Mouse (Mus musculus): ENCODE data around the gene Aebp2. TPM values are rescaled to one million over a fixed set of nuclear protein-coding genes. Genes with fewer than 3 reads are reported as not detected.
"Not testable (repeated sequence)": the region's sequence is repeated elsewhere in the genome, so short reads cannot be mapped to it uniquely, and the experiment has no call there.

The Aebp2 gene
- polyA plus RNA-seq, 1 experiment from 2014 or later, result 19.6 TPM

DNA sequence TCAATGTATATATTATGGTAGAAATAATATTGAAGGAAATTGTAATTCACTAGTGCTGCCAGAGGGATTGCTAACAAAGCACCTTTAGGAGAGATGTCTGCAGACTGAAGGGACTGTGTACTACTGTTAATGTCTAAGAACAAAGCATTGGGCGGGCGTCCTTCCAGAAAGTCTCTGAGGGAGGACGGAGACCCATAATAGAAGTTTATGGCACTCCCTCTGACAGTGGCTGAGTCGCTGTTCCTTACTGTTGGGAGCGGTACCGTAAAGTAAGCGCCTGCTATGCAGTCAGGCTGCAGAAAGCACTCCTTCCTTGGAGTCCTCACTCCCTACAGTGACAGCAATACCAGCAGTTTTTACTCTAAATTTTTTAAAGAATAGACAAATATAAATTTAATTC lies 29.5 kb downstream of the Aebp2 start:
- Histone ChIP-seq H3K9me3 (ENCODE audit: control insufficient read depth, low read depth, low read length) (no peaks in the 10 kb centered on the region), H3K36me3 (ENCODE audit: control insufficient read depth, insufficient read depth, low read length) (peaks cover 35% of the 10 kb centered on the region; the same call in 1 of the 2 replicates), H3K4me2 (replicated peaks; ENCODE audit: low read depth, low read length) (no peak overlapping the region), H3K4me3 (ENCODE audit: low read depth, low read length) (no peak overlapping the region), H3K9ac (replicated peaks; ENCODE audit: low read depth, low read length) (no peak overlapping the region), H3K27ac (ENCODE audit: low read length) (no peak overlapping the region), H3K27me3 (ENCODE audit: control insufficient read depth, insufficient read depth, low read length) (no peaks in the 10 kb centered on the region), H3K4me1 (ENCODE audit: control insufficient read depth, insufficient read depth, low read length) (no peaks in the 10 kb centered on the region)
- ATAC-seq (ENCODE audit: insufficient number of reproducible peaks, insufficient read depth, low FRiP score, low read depth), result no peak
- WGBS, result 89% methylated on average over 7 of the region's 7 CpGs

DNA sequence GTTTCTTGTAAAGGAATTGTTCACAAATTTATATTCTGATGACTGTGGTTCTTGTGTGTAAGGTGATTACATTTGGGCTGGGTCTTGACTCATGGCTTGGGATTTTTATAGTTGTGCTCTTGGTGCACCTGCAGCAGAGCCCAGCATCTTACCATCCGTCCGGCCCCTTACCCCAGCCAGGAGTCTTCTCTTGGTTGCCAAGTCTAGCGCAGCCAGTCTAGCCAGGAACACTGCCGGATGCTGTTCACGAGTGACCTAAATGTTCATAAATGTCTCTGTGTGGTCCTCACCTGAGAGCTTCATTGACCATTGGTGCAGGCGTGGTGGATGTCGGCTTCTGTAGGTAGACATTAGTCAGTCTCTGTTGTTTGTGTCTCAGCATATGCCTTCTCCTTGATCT lies 33.0 kb downstream of the Aebp2 start:
- Histone ChIP-seq H3K27me3 (ENCODE audit: control insufficient read depth, insufficient read depth, low read length) (no peaks in the 10 kb centered on the region), H3K4me1 (ENCODE audit: control insufficient read depth, insufficient read depth, low read length) (no peaks in the 10 kb centered on the region), H3K4me2 (replicated peaks; ENCODE audit: low read depth, low read length) (no peak overlapping the region), H3K9me3 (ENCODE audit: control insufficient read depth, low read depth, low read length) (no peaks in the 10 kb centered on the region), H3K36me3 (ENCODE audit: control insufficient read depth, insufficient read depth, low read length) (peaks cover 24% of the 10 kb centered on the region; the same call in 1 of the 2 replicates), H3K9ac (replicated peaks; ENCODE audit: low read depth, low read length) (no peak overlapping the region), H3K4me3 (ENCODE audit: low read depth, low read length) (no peak overlapping the region), H3K27ac (ENCODE audit: low read length) (no peak overlapping the region)
- no peak for ATAC-seq (ENCODE audit: insufficient number of reproducible peaks, insufficient read depth, low FRiP score, low read depth)
- 92% methylated on average over 7 of the region's 7 CpGs for WGBS

DNA sequence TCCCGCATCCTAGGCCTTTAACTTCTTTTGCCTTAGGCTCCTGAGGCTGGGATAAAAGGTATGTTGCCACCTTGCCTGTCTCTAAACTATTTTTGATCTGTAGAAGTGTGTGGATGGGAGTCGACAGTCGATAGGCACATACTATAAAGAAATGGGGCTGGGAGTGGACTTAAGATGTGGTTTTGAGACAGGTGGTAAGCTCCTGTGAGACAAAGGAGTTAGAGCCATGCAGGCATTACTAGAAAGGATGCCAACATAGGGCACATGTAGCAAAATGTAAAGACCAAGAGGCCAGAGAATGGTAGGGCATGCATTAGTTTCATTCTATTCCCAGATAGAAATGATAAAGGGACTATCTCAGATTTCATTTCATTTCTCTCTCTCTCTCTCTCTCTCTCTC lies 34.5 kb downstream of the Aebp2 start:
- no peaks in the 10 kb centered on the region for H3K4me1 ChIP-seq (ENCODE audit: control insufficient read depth, insufficient read depth, low read length)
- ATAC-seq (ENCODE audit: insufficient number of reproducible peaks, insufficient read depth, low FRiP score, low read depth), result no peak
- H3K4me2 ChIP-seq (replicated peaks; ENCODE audit: low read depth, low read length), result no peak overlapping the region
- peaks cover 17% of the 10 kb centered on the region; the same call in 1 of the 2 replicates for H3K36me3 ChIP-seq (ENCODE audit: control insufficient read depth, insufficient read depth, low read length)
- no peak overlapping the region for H3K27ac ChIP-seq (ENCODE audit: low read length)
- H3K9ac ChIP-seq (replicated peaks; ENCODE audit: low read depth, low read length), result no peak overlapping the region
- H3K9me3 ChIP-seq (ENCODE audit: control insufficient read depth, low read depth, low read length), result no peaks in the 10 kb centered on the region
- H3K27me3 ChIP-seq (ENCODE audit: control insufficient read depth, insufficient read depth, low read length), result no peaks in the 10 kb centered on the region
- WGBS, result 100% methylated on average over 3 of the region's 3 CpGs
- H3K4me3 ChIP-seq (ENCODE audit: low read depth, low read length), result no peak overlapping the region

DNA sequence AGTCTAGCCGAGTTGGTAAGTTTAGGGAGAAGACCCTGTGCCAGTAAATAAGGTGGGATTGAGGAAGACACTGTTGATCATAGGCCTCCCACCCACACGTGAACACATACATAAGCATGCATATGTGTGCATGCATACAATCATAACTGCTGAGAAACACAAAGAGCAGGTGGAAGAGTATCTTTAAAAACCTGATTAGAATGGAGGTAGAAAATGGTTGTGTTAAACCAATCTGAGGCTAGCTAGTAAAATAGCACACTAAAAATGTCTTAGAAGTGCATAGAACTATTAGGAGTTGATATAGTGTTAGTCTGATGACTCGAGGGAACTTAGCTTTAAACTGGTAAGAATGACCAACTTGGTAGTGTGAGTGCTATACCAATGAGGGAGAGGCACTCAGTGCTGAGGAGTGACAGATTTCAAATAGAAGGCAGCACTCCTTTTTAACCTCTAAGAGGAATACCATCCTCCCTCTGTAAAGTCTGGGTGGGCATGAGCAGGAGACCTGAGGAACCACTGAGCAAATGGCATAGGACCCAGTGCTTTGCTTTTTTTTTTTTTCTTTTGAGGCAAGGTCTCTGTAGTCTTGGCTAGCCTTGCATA lies 35.6 kb downstream of the Aebp2 start:
- no peak overlapping the region for H3K27ac ChIP-seq (ENCODE audit: low read length)

DNA sequence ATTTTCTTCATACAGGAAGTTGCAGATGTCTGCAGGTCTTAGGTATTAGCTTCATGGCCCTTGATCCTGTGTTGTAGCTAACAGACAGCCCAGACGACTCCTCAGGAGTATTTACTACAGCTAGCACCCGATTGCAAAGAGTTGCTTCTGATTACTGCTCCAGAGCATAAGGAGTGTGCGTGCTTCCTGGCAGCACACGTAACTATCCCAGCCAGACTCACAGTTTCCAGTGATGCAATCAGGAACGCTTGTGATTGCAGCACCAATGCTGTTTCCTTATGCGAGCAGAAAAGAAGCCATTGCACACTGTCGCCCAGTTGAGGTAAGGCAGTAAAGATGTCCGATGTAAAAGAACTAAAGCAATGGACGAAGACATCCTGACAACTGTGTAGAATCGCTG lies 38.6 kb downstream of the Aebp2 start:
- Histone ChIP-seq H3K4me1 (ENCODE audit: control insufficient read depth, insufficient read depth, low read length) (peaks cover 3% of the 10 kb centered on the region; the same call in 1 of the 2 replicates), H3K9ac (replicated peaks; ENCODE audit: low read depth, low read length) (no peak overlapping the region), H3K9me3 (ENCODE audit: control insufficient read depth, low read depth, low read length) (no peaks in the 10 kb centered on the region), H3K27me3 (ENCODE audit: control insufficient read depth, insufficient read depth, low read length) (no peaks in the 10 kb centered on the region), H3K36me3 (ENCODE audit: control insufficient read depth, insufficient read depth, low read length) (no peaks in the 10 kb centered on the region), H3K4me2 (replicated peaks; ENCODE audit: low read depth, low read length) (no peak overlapping the region), H3K4me3 (ENCODE audit: low read depth, low read length) (no peak overlapping the region), H3K27ac (ENCODE audit: low read length) (no peak overlapping the region)
- 85% methylated on average over 10 of the region's 10 CpGs for WGBS
- no peak for ATAC-seq (ENCODE audit: insufficient number of reproducible peaks, insufficient read depth, low FRiP score, low read depth)

More for the DNA sequence above, 35.6 kb downstream of the Aebp2 start:
- Histone ChIP-seq H3K27me3 (ENCODE audit: control insufficient read depth, insufficient read depth, low read length) (no peaks in the 10 kb centered on the region), H3K4me1 (ENCODE audit: control insufficient read depth, insufficient read depth, low read length) (no peaks in the 10 kb centered on the region), H3K9ac (replicated peaks; ENCODE audit: low read depth, low read length) (no peak overlapping the region), H3K4me2 (replicated peaks; ENCODE audit: low read depth, low read length) (no peak overlapping the region), H3K36me3 (ENCODE audit: control insufficient read depth, insufficient read depth, low read length) (peaks cover 10% of the 10 kb centered on the region; the same call in 1 of the 2 replicates), H3K4me3 (ENCODE audit: low read depth, low read length) (no peak overlapping the region), H3K9me3 (ENCODE audit: control insufficient read depth, low read depth, low read length) (no peaks in the 10 kb centered on the region)
- no peak for ATAC-seq (ENCODE audit: insufficient number of reproducible peaks, insufficient read depth, low FRiP score, low read depth)
- WGBS, result 82% methylated on average over 3 of the region's 3 CpGs

DNA sequence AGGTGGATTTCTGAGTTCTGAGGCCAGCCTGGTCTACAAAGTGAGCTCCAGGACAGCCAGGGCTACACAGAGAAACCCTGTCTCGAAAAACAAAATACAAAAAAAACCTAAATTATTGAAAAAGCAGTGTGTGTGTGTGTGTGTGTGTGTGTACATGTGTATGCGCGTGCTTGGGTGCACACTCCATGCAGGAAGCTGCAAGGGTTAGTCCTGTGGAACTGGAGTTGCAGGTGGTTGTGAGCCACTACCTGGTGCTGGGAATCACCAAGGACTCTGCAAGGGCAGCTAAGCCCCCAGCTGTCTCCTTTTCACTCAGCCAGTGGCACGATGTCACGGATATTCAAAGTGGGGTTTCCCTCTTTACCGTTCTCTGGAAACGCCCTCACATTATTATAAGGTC lies 39.3 kb downstream of the Aebp2 start:
- no peaks in the 10 kb centered on the region for H3K36me3 ChIP-seq (ENCODE audit: control insufficient read depth, insufficient read depth, low read length)
- H3K4me2 ChIP-seq (replicated peaks; ENCODE audit: low read depth, low read length), result no peak overlapping the region
- no peak overlapping the region for H3K27ac ChIP-seq (ENCODE audit: low read length)
- no peaks in the 10 kb centered on the region for H3K27me3 ChIP-seq (ENCODE audit: control insufficient read depth, insufficient read depth, low read length)
- H3K4me1 ChIP-seq (ENCODE audit: control insufficient read depth, insufficient read depth, low read length), result peaks cover 7% of the 10 kb centered on the region; the same call in 1 of the 2 replicates
- no peak overlapping the region for H3K9ac ChIP-seq (replicated peaks; ENCODE audit: low read depth, low read length)
- H3K9me3 ChIP-seq (ENCODE audit: control insufficient read depth, low read depth, low read length), result no peaks in the 10 kb centered on the region
- no peak overlapping the region for H3K4me3 ChIP-seq (ENCODE audit: low read depth, low read length)
- ATAC-seq (ENCODE audit: insufficient number of reproducible peaks, insufficient read depth, low FRiP score, low read depth), result no peak
- 87% methylated on average over 7 of the region's 7 CpGs for WGBS

DNA sequence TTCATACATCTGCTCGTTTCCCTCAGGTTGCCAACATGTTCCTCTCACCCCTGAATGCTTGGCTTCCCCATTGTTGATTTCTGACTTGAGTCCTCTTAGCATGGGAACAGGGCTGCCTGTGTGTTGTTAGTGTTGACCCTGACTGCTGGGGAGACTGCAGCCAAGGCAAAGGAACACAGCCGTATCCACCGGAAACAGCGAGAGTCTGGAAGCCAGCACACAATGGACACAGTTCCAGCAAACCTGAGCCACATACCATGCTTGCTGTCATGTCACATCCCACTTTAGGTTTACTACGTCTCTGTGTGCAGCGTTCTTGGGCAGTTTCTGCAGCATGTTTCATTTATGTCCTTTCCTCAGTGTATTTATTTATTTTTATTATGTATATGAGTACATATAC lies 39.8 kb downstream of the Aebp2 start:
- H3K9ac ChIP-seq (replicated peaks; ENCODE audit: low read depth, low read length), result no peak overlapping the region
- H3K4me3 ChIP-seq (ENCODE audit: low read depth, low read length), result no peak overlapping the region
- no peaks in the 10 kb centered on the region for H3K36me3 ChIP-seq (ENCODE audit: control insufficient read depth, insufficient read depth, low read length)
- no peak for ATAC-seq (ENCODE audit: insufficient number of reproducible peaks, insufficient read depth, low FRiP score, low read depth)
- no peak overlapping the region for H3K27ac ChIP-seq (ENCODE audit: low read length)
- H3K27me3 ChIP-seq (ENCODE audit: control insufficient read depth, insufficient read depth, low read length), result no peaks in the 10 kb centered on the region
- H3K4me2 ChIP-seq (replicated peaks; ENCODE audit: low read depth, low read length), result no peak overlapping the region
- H3K9me3 ChIP-seq (ENCODE audit: control insufficient read depth, low read depth, low read length), result no peaks in the 10 kb centered on the region
- peaks cover 7% of the 10 kb centered on the region; the same call in 1 of the 2 replicates for H3K4me1 ChIP-seq (ENCODE audit: control insufficient read depth, insufficient read depth, low read length)
- 73% methylated on average over 6 of the region's 6 CpGs for WGBS

DNA sequence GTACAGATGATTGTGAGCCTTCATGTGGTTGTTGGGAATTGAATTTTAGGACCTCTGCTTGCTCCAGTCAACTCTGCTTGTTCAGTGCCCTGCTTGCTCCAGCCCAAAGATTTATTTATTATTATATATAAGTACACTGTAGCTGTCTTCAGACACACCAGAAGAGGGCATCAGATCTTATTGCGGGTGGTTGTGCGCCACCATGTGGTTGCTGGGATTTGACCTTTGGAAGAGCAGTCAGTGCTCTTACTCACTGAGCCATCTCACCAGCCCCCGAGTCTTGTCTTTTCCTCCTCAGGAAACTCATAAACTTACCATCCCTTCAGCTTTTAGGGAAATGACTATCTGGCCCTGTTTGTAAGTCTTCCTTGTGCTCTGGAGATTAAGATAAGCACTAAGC lies 40.2 kb downstream of the Aebp2 start:
- H3K4me3 ChIP-seq (ENCODE audit: low read depth, low read length); H3K9me3 ChIP-seq (ENCODE audit: control insufficient read depth, low read depth, low read length); H3K27ac ChIP-seq (ENCODE audit: low read length); H3K4me2 ChIP-seq (replicated peaks; ENCODE audit: low read depth, low read length); H3K4me1 ChIP-seq (ENCODE audit: control insufficient read depth, insufficient read depth, low read length); H3K9ac ChIP-seq (replicated peaks; ENCODE audit: low read depth, low read length); H3K27me3 ChIP-seq (ENCODE audit: control insufficient read depth, insufficient read depth, low read length); ATAC-seq (ENCODE audit: insufficient number of reproducible peaks, insufficient read depth, low FRiP score, low read depth); H3K36me3 ChIP-seq (ENCODE audit: control insufficient read depth, insufficient read depth, low read length): not testable (repeated sequence)
- WGBS, result 54% methylated on average over 3 of the region's 3 CpGs

DNA sequence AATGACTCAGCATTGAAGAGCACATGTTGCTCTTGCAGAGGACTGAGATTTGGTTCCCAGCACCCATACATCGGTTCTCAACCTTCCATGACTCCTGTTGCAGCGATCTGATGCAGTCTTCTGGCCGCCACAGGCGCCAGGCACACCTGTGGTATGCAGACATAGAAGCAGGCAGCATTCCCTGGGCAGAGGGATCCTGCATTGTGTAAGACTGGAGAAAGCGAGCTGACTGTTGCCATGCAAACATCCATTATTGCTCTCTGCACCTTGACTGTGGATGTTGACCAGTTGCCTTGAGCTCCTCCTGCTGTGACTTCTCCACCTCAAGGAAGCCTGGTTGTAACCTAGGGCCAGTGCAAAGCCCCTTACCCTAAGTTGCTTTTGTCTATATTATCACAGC lies 42.1 kb downstream of the Aebp2 start:
- H3K27ac ChIP-seq (ENCODE audit: low read length), result no peak overlapping the region
- WGBS, result 83% methylated on average over 5 of the region's 5 CpGs
- ATAC-seq (ENCODE audit: insufficient number of reproducible peaks, insufficient read depth, low FRiP score, low read depth), result no peak

More for the DNA sequence above, 42.1 kb downstream of the Aebp2 start:
- Histone ChIP-seq H3K4me2 (replicated peaks; ENCODE audit: low read depth, low read length) (no peak overlapping the region), H3K4me3 (ENCODE audit: low read depth, low read length) (no peak overlapping the region), H3K9ac (replicated peaks; ENCODE audit: low read depth, low read length) (no peak overlapping the region), H3K27me3 (ENCODE audit: control insufficient read depth, insufficient read depth, low read length) (no peaks in the 10 kb centered on the region), H3K36me3 (ENCODE audit: control insufficient read depth, insufficient read depth, low read length) (no peaks in the 10 kb centered on the region), H3K9me3 (ENCODE audit: control insufficient read depth, low read depth, low read length) (no peaks in the 10 kb centered on the region), H3K4me1 (ENCODE audit: control insufficient read depth, insufficient read depth, low read length) (peaks cover 7% of the 10 kb centered on the region; the same call in 1 of the 2 replicates)

Measured in stomach, embryonic 14.5 days (tissue).